Mouse (Mus musculus) G1E-ER4 (cell line): ENCODE data around the gene Mrpl51. TPM values are rescaled to one million over a fixed set of nuclear protein-coding genes. Genes with fewer than 3 reads are reported as not detected.

ENCODE experiments used
- GATA1 ChIP-seq: IDR thresholded peaks from one replicate; pipeline ENCODE4 v1.8.0; 2012; ENCODE audit warnings: low read length, inconsistent platforms
- polyA plus RNA-seq: library from polyadenylated mRNA; stranded (reverse); fragments of >175 nt; gene quantifications from 2 replicates; pipeline ENCODE4 v1.2.3, GENCODE M21; 2012

The Mrpl51 gene
- polyA plus RNA-seq = 176 and 228 TPM in 2 replicates

DNA sequence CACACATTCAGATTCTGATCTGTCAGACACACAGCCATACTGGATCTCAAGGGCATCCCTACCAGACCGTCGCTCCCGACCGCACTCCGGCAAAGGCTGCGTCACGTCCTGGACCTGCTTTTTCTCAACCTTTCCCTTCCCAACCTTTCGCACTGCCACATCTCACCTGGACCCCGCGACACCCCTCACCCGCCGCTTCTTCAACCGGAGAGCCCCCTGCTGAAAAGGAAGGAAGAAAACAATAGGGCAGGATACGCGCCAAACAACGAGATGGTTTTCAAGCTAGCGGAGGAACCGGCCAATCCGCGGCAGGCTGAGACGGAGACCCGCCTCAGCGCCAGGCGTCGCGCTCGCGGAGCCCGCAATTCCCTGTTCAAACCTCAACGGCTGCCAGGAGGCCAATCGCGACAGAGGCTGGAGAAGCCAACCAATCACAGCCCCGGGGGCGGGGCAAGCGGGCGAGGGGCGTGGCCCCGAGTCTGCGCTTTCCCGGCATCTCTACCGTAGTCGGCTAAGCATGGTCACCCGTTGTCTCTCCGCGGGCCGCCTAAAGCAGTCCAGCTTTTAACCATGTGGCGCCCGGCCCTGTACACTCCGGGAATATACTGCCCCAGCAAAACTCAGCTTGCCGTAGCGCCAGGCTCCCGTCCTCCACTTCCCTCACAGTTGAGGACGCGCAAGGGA lies at the start of gene Mrpl51, which contains the start of gene Ncapd2:
TSS of gene Mrpl51 (plus strand) at position 470 of the 684 bp plus-strand sequence.
TSS of gene Ncapd2 (minus strand) at position 370 of the 684 bp plus-strand sequence.
- TF ChIP-seq GATA1 = no peak

DNA sequence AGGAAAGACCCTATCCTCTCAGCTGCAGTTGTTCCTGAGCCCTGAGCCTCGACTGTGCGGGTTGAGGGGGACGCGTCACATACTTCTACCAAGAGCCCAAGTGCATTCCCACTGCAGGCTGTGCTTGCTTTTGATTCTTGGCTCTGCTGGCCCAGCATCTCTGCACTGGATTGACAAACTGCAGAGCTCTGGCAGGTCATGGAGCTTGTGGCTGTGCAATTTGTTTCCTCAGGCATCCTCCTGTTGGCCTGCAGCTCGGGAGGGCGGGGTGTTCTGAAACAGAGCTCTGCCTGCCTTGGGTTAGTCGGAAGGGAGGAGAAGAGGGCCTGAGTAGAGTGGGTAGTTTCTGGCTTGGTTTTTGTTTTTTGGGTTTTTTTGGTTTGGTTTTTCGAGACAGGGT lies 49.2 kb upstream of the Mrpl51 start:
- TF ChIP-seq GATA1 = no peak

DNA sequence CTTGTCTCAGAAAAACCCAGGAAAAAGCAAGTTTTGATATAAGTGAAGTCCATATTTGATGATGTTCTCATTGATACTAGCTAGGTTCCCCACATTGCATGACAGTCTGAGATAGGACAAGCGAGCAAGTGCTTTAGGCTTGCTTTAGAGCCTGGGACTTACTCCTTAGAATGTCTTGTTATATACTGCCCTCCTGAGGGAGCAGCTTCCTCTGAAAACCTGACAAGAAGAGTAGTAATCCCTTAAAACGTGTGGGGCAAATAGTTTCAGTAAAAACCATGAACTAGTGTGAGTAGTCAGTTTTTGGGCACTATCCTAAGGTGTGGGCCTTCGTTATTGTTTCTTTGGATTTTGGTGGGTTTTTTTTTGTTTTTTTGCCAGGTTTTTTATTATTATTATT lies 48.5 kb upstream of the Mrpl51 start:
- TF ChIP-seq GATA1 = no peak

DNA sequence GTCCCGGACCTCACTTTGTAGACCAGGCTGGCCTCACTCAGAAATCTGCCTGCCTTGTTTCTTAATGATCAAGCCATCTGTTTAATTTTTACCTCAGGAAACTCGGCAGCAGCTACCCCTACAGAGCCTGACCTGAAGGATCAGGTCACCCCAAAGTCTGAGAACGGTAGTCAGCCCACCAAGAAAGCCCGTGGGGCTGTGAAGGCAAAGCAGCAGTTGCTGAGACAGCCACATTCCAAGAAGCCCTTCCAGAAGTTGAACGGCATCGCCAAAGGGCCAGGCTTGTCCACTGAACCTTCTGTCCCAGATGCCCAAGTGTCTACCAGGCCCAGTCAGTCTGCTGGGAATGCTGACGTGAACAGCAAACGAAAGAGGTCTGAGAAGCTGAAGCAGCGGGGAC lies 47.7 kb upstream of the Mrpl51 start:
- TF ChIP-seq GATA1 = no peak

DNA sequence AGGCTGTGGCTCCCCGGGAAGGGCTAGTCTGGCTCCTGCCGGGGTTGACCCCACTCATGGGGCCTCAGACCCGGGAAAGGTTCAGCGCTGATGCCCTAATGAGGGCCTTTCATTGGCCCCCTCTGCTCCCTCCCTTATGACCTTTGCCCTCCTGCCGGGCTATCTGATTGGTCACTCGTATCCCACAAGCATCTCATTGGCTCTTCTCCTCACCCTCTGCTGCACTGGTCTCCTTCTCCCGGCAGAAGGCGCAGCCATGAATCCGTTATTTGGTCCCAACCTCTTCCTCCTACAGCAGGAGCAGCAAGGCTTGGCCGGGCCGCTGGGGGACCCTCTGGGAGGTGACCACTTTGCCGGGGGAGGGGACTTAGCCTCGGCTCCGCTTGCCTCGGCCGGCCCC lies 46.6 kb upstream of the Mrpl51 start, which contains the start of gene Iffo1:
TSS of gene Iffo1 (plus strand) at position 241 of the 400 bp plus-strand sequence.
- no peak for TF ChIP-seq GATA1

DNA sequence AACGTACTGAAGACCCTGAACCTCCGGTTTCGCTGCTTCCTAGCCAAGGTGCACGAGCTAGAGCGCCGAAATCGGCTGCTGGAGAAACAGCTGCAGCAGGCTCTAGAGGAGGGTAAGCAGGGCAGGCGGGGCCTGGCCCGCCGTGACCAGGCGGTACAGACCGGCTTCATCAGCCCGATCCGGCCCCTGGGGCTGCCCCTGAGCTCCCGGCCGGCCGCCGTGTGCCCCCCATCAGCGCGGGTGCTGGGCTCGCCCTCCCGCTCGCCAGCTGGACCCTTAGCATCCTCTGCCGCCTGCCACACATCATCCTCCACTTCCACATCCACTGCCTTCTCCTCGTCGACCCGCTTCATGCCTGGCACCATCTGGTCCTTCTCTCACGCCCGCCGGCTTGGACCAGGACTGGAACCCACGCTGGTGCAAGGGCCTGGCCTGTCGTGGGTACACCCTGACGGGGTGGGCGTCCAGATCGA lies 46.1 kb upstream of the Mrpl51 start:
- no peak for TF ChIP-seq GATA1

DNA sequence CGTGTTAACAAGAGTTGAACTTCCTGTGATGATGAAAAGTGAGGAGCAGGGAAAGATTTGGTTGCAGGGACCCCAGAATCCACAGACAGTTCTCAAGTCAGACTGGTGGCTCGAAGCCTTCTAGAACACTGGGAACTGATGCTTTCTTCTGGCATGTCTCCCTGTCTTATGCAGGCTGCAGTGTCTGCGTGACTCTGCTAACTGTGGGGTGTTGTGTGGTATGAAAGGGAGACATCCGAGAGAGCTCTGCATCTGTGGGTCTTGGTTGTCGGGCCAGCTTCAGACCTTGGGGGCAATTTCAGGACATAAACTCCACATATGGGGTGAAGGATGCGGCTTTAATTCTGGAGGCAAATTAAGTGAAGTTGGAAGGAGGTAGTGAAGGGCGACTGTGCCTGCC lies 45.5 kb upstream of the Mrpl51 start:
- TF ChIP-seq GATA1 = no peak

DNA sequence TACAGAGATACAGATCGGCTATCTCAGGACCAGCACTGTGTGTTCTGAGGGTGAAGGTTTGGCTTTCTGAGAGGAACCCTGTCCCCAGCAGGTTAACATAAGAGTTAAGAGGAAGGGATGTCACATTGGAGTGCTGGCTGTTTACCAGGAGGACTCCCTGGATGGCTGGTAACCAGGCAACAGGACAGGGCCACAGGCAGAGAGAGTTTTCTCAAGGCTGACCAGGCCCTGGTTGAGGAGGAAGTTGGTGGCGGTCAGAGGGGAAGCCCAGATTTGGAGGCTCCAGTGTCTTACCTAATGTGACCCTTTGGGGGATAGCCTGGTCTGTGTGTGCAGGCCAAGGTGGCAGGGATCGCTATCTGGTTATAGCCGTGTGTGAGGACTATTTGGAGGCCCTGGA lies 44.8 kb upstream of the Mrpl51 start:
- no peak for TF ChIP-seq GATA1

DNA sequence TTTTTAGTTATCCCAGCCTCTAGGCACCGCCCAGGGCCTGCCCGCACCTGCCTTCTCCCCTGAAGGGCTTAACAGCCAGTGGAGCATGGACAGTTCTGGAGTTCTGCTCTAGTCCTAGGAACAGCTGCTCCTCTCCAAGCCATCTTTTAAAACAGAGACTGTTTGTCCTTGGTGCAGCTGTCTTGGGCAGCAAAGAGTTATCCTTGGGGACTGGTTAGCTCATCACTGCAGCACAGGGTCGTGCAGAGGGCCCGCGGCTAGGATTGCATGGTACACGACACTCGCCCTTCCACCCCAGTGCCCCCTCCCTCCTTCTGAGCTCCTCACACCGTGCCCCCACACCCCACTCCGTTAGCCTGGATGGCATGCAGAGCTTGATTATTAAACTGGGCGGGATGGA lies 44.3 kb upstream of the Mrpl51 start:
- no peak for TF ChIP-seq GATA1

DNA sequence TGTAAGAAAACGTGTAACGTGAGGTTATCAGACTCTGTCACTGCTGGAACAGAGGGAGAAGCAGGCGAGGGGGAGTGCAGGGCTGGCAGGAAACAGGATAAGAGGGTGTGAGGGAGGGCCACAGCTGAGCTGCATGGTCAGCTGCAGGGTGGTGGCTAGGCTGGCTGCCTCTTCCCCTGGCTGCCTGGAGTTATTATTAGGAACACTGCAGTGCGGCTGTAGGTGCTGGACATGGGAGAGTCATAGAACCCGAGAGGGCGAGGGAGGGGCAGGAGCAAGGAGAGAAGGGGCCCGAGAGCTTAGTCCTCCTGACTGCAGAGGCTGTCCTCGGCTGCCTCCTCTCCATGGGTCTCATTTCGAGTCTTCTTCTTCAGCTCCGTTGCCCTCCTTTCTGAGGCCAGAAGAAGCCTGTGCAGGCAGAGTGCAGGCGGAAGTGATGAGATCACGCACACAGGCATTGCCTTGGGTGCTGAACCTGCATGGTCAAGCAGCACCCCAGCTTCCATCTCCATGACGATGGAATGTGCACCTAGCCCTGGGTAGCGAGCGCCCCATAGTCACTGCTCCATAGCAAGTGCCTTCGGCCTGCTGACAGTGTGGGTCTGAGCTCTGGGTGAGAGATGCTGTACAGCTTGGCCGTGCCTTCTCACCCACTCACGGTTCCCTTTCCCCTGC lies 43.2 kb upstream of the Mrpl51 start:
- no peak for TF ChIP-seq GATA1

DNA sequence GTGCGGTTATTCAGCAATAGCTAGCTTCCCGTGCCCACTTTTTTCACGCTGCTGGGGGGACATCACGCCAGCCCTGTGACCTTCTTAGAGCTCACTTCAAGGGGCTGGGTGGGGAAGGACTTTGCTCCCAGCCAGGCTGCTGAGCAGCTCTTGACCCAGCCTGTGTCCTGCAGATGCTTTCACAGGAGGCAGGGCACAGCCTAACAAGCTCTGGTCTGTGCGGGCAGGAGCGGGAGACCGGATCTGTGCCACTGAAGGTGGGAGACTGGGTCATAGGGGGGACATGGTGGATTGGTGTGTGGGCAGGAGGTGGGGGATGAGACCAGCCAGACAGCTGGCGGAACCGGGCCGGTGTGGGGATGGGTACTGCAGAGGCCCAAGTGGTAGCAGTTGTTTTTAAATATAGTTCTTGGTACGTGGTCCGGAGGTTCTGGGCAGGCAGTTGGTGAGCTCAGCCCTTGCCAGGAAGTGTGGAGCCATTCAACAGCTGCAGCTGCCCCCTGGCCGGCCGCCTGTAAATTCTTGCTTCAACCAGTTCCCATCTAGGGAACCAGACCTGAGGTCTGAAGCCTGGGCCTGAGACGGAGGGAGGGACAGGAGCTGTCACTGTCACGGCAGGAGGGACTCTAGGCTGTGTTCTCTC lies 42.6 kb upstream of the Mrpl51 start:
- TF ChIP-seq GATA1 = no peak

DNA sequence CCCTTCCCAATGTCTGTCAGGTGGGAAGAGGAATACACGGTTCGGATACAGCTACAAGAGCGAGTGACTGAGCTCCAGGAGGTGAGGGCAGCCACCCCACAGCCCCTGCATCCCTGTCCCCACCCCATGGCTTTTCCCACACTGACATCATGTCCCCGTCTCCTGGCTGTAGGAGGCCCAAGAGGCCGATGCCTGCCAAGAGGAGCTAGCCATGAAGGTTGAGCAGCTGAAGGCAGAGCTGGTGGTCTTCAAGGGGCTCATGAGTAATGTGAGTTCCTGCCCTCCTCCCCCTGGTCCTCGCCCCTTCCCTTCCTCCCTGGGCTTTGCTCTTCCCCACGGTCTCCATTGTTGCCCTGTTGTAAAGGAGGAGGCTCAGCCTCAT lies 42.0 kb upstream of the Mrpl51 start:
- TF ChIP-seq GATA1 = no peak

DNA sequence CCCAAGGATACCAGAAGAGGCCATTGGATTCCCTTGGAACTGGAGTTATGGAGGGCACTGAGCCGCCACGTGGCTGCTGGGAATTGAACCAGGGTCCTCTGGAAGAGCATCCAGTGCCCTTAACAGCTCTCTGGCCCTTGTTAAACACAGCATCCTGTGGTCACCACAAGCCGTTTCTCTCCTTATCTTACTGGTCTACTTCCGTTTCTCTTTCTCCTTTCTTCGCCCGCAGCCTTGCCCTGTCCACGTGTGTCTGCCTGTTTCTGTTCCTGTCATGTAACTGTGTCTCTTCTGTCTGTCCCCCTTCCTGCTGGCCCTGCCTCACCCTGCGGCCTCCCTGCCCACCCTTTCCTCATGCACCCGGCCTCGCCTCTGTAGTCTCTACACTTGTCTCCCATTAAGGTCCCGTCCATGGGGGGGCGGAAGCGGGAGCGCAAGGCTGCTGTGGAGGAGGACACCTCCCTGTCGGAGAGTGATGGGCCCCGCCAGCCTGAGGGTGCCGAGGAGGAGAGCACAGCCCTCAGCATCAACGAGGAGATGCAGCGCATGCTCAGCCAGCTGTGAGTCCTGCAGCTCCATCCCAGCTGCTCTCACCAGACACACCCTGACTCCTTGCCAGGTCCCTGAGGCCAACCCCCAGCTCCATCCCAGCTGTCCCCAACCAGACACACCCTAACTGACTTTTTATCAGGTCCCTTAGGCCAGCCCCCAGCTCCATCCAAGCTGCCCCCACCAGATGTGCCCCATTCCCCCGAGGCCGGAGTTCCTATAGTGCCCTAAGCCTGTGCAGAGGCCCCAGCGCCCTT lies 39.2 kb upstream of the Mrpl51 start:
- TF ChIP-seq GATA1 = no peak

DNA sequence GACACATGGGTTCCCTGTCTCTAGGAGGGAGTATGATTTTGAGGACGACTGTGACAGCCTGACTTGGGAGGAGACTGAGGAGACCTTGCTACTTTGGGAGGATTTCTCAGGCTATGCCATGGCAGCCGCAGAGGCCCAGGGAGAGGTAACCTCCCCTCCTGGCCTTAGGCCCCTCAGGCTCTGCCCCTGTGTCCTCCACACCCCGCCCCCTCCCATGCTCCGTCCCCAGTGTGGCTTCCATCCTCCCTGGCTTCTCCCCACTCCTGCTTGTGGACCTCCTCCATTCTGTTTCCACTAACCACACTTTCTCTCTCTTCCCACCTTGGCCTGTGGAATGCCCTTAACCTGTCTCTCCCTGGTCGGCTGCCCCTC lies 38.6 kb upstream of the Mrpl51 start:
- TF ChIP-seq GATA1 = no peak

DNA sequence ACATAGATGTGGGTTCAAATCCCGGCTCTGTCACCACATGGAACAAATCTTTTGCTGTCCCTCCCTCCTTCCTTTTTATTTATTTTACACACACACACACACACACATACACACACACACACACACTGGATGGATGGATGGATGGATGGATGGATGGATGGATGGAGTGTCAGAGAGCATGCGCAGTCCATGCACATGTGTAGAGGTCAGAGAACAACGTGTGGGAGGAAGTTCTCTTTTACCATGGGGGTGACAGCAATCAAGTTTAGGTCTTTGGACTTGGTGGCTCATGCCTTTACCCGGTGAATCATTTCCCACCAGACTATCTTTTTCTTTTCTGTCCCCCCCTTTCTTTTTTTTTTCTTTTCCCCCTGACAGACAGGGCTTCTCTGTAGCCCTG lies 37.9 kb upstream of the Mrpl51 start:
- no peak for TF ChIP-seq GATA1

DNA sequence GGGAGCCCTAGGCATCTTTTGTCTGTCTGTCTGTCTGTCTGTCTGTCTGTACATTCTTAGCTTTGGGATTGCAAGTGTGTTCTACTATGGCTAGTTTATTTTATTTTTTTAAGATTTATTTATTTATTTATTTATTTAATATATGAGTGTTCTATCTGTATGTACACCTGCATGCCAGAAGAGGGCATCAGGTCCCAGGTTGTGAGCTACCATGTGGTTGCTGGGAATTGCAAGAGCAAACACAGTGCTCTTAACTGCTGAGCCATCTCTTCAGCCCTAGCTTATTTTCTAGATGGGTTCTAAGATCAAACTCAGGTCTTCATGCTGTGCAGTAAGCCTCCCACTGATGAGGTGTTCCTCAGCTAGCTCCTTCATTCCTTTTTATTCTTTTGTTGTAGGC lies 37.1 kb upstream of the Mrpl51 start:
- no peak for TF ChIP-seq GATA1
